ENCODE assay signal across 28 mouse cellular contexts in genomic region chr2:20901916-20902315, GRCm38 (mm10).
"Had no signal": no experiment of that assay in that cellular context is flagged by ENCODE, and none has a peak within 500 bp of the region (broad histone marks: within the 10 kb centered on the region; RNA-seq: fewer than 3 reads in every experiment).

No protein-coding gene starts in this region.

- ATAC-seq: forebrain, embryonic 13.5 days; forebrain, embryonic 14.5 days; forebrain, embryonic 15.5 days; forebrain, embryonic 16.5 days; forebrain, postnatal 0 days had no signal

- H3K4me2 ChIP-seq: embryonic facial prominence, embryonic 12.5 days; embryonic facial prominence, embryonic 13.5 days; embryonic facial prominence, embryonic 15.5 days; forebrain, embryonic 12.5 days; forebrain, embryonic 13.5 days; forebrain, embryonic 15.5 days had no signal

- H3K27me3 ChIP-seq: embryonic facial prominence, embryonic 12.5 days; embryonic facial prominence, embryonic 13.5 days; embryonic facial prominence, embryonic 15.5 days; forebrain, embryonic 12.5 days; forebrain, embryonic 13.5 days; forebrain, embryonic 15.5 days had no signal

- H3K9me3 ChIP-seq: embryonic facial prominence, embryonic 10.5 days; embryonic facial prominence, embryonic 12.5 days; embryonic facial prominence, embryonic 13.5 days; embryonic facial prominence, embryonic 15.5 days; forebrain, embryonic 10.5 days; forebrain, embryonic 12.5 days; forebrain, embryonic 13.5 days; forebrain, embryonic 15.5 days had no signal

- H3K36me3 ChIP-seq: embryonic facial prominence, embryonic 10.5 days; embryonic facial prominence, embryonic 12.5 days; embryonic facial prominence, embryonic 13.5 days; embryonic facial prominence, embryonic 15.5 days; forebrain, embryonic 15.5 days had no signal

- H3K4me3 ChIP-seq: embryonic facial prominence, embryonic 10.5 days; embryonic facial prominence, embryonic 12.5 days; embryonic facial prominence, embryonic 13.5 days; embryonic facial prominence, embryonic 15.5 days; erythroblast, embryonic 14.5 days; forebrain, embryonic 10.5 days; forebrain, embryonic 12.5 days; forebrain, embryonic 13.5 days; forebrain, embryonic 15.5 days; gastrocnemius, adult 2 months had no signal

- H3K27ac ChIP-seq: embryonic facial prominence, embryonic 10.5 days; embryonic facial prominence, embryonic 12.5 days; embryonic facial prominence, embryonic 13.5 days; embryonic facial prominence, embryonic 15.5 days; forebrain, embryonic 10.5 days; forebrain, embryonic 12.5 days; forebrain, embryonic 13.5 days; forebrain, embryonic 15.5 days; gastrocnemius, adult 2 months had no signal

- DNase-seq: cerebellum, adult 18-20 months; cerebellum, adult 2 months; cerebellum, adult 8-10 months; cerebellum, adult 9-10 months; cerebellum, adult 9-11 months; cerebellum, postnatal 10 days; cerebellum, postnatal 14 days; cerebellum, postnatal 25 days; cerebellum, postnatal 36 days; embryo, embryonic 11 days; forebrain, postnatal 0 days; gastrocnemius, adult 2 months; gastrocnemius, postnatal 10 days; gastrocnemius, postnatal 14 days; gastrocnemius, postnatal 25 days; gastrocnemius, postnatal 36 days; heart, adult 11 months had no signal

- H3K4me1 ChIP-seq: embryonic facial prominence, embryonic 10.5 days; embryonic facial prominence, embryonic 12.5 days; embryonic facial prominence, embryonic 15.5 days had no signal

- H3K9ac ChIP-seq: embryonic facial prominence, embryonic 12.5 days; embryonic facial prominence, embryonic 13.5 days; embryonic facial prominence, embryonic 15.5 days; forebrain, embryonic 12.5 days; forebrain, embryonic 13.5 days; forebrain, embryonic 15.5 days; forebrain, postnatal 0 days had no signal
